Mouse (Mus musculus): ENCODE data around the gene Gatc.
A peak's percentile ranks its signal among the peaks of the same experiment; 100 is the strongest.
"Not testable (repeated sequence)": the region's sequence is repeated elsewhere in the genome, so short reads cannot be mapped to it uniquely, and the experiment has no call there.

Gene Gatc

DNA sequence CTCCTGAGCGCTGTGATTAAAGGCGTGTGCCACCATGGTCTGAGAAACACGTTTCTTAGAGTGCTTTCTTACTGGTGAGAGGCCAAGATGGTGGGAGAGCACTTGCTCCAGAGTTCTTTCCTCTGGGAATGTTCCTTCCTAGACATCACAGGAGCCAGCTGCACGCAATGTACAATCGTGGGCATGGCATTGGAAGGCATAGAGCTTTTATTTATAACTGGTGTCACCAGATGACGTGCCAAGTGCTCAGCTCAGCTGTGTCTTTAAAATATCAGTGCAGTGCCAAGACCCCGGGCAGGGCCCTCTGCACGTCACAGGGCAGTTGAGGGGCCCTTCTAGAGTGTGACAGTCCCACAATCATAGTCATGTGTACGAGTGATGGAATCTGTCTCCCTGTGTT lies 10.0 kb downstream of the Gatc start:
- DNase-seq (ENCODE audit: low spot score): no peak

DNA sequence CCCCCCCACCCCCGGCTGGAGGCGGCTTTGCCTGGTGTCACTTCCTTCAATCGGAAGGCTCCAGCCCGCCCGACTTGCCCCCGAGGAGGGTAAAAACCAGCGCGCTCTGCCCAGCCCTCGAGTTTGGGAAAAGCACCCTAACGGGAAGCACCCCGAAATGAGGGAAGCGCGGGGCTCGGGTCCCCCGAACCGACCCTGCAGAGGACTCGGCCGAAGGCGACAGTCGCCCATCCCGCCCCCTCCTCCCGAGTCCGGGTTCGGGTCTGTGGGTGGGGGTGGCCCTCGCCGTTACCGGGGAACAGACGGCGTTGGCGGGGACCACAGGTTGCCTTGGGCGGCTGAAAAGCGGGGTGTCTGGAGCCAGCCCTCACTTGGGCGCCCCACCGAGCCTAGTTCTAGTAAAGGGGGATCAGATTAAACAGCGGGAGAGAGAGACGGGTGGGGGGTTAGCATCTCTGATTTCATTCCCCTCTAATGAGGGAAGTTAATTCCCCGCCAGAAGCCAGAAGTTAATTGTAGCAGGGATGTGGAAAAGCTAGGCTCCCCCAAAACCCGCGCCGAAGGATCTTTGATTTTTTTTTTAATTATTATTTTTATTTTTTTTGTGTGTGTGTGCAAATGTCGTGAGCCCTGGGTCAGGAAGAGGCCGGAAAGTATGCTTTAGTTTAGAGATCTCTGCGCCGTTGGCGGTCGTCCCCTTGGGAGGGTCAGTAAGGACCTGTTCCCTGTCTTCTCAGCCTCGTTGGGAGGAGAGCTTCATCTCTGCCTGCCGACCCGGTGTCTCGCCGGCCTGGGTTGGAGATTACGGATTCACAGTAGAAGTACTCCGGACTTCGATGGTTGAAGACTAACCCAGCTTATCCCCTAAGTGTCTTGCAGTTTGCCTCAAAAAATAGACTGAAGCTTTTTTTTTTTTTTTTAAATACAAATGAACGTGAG lies 13.1 kb downstream of the Gatc start:
- peak; percentile 24 for DNase-seq (ENCODE audit: low spot score)

DNA sequence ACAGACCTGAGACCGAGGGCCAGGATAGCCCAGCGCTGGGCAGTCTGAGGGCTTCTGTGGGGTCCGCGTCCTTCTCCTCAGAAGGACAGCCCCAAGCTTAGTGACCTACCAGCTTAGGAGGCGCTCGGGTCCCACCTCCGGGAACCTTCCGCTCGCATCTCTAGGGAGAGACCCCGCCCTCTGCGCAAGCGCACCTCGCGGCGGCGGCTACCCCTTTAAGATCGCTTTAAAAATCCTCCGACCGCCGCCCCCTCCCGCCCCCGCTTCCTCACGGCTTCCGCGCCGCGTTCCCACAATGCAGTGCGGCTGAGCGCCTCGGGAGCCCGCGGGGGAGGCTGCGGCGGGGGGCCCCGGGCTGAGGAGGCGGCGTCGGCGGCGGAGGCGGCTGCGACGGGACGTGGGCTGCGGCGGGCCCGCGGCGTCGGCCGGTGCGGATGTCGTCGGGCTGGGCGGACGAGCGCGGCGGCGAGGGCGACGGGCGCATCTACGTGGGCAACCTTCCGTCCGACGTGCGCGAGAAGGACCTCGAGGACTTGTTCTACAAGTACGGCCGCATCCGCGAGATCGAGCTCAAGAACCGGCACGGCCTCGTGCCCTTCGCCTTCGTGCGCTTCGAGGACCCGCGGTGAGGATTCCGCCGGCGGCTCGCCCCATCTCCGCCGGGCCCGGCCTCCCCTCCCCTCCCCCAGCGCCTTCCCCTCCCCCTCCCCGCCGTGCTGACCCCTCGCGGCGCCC lies 13.9 kb downstream of the Gatc start, which contains the start of gene Srsf9:
Srsf9 (plus strand) TSS at position 303 of the 735 bp plus-strand sequence.
- peak; percentile 96 for DNase-seq (ENCODE audit: low spot score)

- DNase-seq (ENCODE audit: low spot score): no peak
Observed at GRCm38 (mm10) chr5:115326256-115326831, 14.6 kb downstream of the Gatc start.

GRCm38 (mm10) chr5:115319004-115319940 lies 21.7 kb downstream of the Gatc start:
- peak; percentile 52 for DNase-seq (ENCODE audit: low spot score)

DNA sequence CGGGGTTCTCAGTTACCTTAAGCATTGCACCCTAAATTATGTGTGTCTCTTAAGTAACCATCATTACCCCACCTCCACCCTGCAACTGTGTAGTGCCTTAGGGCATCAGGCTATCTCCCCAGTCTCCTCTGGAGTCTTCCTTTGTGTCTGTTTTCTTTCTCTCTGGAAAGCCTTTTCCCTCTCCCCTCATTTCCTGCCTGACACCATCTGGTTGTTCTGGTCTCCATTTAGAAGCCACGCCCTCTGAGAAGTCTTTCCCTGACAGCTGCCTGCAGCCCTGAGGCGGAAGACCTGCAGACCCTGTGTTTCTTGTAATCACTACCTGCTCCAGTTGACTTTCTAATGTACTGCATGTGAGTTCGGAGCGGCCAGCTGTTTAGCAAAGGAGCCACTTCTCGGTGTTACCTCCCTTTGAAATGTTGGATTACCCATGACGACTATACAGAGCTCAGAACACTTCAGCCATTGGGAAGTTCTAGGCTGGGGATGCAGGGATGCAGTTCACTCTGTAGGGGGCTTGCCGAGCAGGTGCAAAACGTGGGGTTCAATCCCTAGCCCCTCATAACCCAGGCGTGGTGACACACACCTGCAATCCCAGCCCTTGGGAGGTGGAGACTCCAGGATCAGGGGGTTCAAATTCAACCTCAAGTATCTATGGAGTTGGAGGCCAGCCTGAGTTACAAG lies 23.2 kb downstream of the Gatc start:
- DNase-seq (ENCODE audit: low spot score): no peak

DNA sequence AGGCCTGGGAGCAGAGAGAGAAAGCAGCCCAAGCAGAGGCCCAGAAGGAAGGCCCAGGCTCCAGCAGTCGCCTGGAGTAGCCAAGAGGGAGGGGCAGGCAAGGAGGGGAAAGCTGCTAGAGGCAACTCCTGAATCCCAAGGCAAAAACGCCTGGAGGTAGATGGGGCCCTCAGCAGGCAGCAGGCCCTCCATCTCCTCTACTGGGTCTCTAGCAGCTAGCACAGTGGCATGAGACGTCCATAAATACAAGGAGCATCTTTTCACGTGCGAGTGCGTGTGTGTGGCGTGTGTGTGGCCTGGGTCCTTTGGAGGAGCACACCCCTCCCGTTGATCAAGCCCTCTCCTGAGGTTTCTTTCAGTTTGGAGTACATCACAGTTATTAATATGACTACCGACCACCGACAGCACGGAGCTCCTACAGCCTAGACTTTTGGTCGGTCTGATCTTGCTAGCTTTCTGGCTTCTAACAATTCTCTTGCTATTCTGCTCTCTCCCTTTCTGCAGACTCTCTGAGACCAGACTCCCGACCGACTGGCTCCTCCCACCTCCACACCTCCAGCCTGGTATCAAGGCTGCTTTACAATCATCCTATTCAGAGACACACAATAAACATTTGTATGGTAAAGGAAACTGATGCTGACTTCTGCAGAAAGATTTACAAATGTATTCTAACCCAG lies 23.9 kb downstream of the Gatc start:
- DNase-seq (ENCODE audit: low spot score): no peak

DNA sequence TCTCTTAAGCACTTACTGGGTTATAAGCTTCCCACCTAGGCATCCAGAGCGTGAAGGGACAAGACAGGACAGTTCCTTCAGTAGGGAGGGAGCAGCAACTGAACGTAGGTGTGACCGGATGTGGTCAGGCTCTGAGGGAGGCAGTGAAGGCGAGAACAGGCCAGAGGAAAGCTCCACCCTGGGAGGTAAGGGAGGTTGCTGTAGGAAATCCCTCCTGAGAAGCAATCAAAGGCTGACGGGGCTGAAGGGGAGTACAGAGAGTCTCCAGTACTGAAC lies 27.4 kb downstream of the Gatc start:
- no peak for DNase-seq (ENCODE audit: low spot score)

GRCm38 (mm10) chr5:115312816-115313667 lies 27.9 kb downstream of the Gatc start:
- no peak for DNase-seq (ENCODE audit: low spot score)

- DNase-seq (ENCODE audit: low spot score): no peak
Observed at GRCm38 (mm10) chr5:115312354-115312753, 28.6 kb downstream of the Gatc start.

DNA sequence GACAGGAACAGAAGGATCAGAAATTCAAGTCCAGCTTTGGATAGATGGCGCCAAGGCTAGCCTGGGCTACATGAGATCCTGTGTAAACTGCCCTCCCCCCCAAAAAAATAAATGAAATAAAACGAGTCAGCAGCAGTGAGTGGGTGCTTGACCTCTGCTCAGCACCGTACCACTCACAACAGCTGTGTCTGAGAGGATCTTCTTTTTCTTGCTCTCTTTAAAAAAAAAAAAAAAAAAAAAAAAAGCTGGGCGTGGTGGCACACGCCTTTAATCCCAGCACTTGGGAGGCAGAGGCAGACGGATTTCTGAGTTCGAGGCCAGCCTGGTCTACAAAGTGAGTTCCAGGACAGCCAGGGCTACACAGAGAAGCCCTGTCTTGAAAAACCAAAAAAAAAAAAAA lies 38.8 kb downstream of the Gatc start:
- not testable (repeated sequence) for DNase-seq (ENCODE audit: low spot score)

DNA sequence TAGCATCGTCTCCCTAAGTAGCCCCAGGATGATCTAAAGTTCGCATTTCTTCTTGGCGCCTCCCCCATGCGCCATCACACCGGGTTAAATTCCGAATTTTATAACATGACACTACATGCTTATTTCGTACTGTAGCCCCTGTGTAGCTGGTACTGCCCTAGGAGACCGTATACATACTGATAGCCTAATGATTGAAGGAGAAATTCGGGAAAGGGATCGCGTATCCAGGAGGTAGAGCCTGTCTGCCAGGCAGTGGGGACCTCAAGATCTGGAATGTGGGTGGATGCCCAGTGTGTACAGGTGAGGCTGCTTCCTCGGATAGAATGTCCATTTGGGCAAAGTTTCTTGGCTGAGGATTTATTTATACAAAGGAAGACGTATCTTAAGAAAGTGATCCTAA lies 39.4 kb downstream of the Gatc start:
- DNase-seq (ENCODE audit: low spot score): no peak

GRCm38 (mm10) chr5:115300792-115301614 lies 40.0 kb downstream of the Gatc start, which contains the start of gene Dynll1:
Dynll1 (minus strand) TSS chr5:115300999.
- DNase-seq (ENCODE audit: low spot score): peak; percentile 100

- peak; percentile 36 for DNase-seq (ENCODE audit: low spot score)
Observed at GRCm38 (mm10) chr5:115300035-115300744, 40.8 kb downstream of the Gatc start.

DNA sequence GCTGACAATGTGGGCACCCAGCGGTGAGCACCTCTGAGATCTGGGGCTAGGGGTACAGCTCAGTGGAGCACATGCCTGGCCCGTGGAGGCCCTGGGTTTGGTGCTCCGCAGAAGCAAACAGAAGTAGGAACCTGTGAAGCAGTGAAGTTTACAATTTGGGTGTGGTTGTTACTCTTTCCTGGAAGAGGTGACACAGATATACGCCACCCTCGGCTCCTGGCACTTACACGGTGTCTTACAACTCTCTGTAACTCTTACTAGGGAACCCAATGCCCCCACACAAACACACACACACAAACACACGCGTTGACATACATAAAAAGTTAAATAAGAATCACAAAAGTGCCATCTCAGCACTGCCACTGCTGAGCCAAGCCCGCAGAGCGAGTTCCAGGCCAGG lies 44.6 kb downstream of the Gatc start:
- DNase-seq (ENCODE audit: low spot score): no peak

DNA sequence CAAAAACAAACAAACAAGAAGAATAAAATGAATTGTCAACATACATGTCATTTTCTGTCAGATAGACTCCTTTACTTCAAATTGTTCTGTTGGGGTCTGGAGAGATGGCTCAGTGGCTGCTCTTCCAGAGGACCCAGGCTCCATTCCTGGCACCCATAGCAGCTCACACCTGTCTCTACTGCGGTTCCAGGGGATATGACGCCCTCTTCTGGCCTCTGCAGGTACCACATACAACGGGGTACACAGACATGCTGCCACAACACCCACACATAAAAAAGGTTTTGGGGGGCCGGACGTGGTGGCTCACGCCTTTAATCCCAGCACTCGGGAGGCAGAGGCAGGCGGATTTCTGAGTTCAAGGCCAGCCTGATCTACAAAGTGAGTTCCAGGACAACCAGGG lies 46.8 kb downstream of the Gatc start:
- DNase-seq (ENCODE audit: low spot score): no peak

DNA sequence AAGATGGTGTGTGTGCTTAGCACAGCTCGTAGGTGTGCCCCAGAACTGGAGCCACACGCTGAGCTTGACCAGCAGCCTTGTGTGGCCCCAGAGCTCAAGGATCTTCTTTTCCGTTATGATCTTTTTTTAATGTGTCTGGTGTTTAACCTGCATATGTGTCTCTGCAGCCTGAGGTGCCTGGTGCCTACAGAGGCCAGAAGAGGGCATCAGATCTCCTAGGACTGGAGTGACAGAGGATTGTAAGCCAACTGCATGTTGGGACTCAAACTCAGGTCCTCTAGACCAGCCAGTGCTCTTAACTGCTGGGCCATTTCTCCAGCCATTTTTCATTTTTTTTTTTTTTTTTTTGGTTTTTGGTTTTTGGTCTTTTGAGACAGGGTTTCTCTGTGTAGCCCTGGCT lies 56.2 kb downstream of the Gatc start:
- no peak for DNase-seq (ENCODE audit: low spot score)

All from urinary bladder, postnatal 25 days (tissue).